Mouse (Mus musculus) C2C12 (cell line): Measurements from ENCODE around the gene Trak1.

Experiments
- CEBPB ChIP-seq: IDR thresholded peaks from one replicate; pipeline ENCODE4 v1.6.1; 2011; ENCODE audit warnings: low read depth, mild to moderate bottlenecking, control low read depth, moderate library complexity
- CTCF ChIP-seq: IDR thresholded peaks from one replicate; pipeline ENCODE4 v1.5.1; 2011; ENCODE audit not compliant: control insufficient read depth, insufficient read depth, insufficient read length
- FOSL1 ChIP-seq: IDR thresholded peaks from one replicate; pipeline ENCODE4 v1.8.0; 2011; ENCODE audit warnings: mild to moderate bottlenecking, low read length; ENCODE audit not compliant: poor library complexity, insufficient read depth, severe bottlenecking
- MAX ChIP-seq: IDR thresholded peaks from one replicate; pipeline ENCODE4 v1.6.1; 2011; ENCODE audit warnings: mild to moderate bottlenecking, control low read depth
- MYOD1 ChIP-seq: IDR thresholded peaks from one replicate; pipeline ENCODE4 v1.6.1; 2011; ENCODE audit warnings: low read depth; ENCODE audit not compliant: control insufficient read depth, insufficient read length
- MYOG ChIP-seq: IDR thresholded peaks from one replicate; pipeline ENCODE4 v1.6.1; 2011; ENCODE audit not compliant: control insufficient read depth, insufficient read length; ENCODE audit errors: extremely low read depth
- USF1 ChIP-seq: IDR thresholded peaks from one replicate; pipeline ENCODE4 v1.6.1; 2011; ENCODE audit warnings: low read depth, mild to moderate bottlenecking, control low read depth, moderate library complexity

DNA sequence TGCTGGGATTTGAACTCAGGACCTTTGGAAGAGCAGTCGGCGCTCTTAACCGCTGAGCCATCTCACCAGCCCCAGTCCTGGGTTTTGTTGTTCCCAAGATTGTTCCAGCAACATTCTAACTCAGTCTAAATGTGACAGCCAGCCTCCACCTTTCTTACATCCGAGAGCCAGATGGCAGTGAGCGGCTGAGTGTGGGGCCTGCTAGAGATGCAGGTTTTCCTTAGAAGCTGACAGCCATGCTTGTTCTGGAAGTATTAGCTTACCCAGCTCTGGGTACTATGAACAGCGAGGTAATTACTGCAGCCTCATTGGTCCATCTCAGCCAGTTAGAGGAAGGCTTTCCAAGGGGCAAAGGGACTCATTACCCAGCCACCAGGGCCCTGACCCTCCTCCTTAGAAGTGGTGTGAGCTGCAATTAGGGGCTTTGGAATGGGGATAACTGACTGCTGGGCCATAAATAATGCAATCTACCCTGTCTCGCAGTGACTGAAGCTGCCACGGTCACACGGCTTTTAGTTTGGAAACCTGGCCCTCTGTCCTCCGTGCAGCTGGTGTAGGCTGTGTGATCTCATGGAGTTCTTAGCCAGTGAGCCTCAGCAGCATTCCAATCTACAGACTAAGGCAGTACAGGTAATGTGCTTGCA, 22.1 kb downstream of the Trak1 start:
- no peak for TF ChIP-seq CTCF
- TF ChIP-seq USF1: no peak
- TF ChIP-seq MAX: no peak
- TF ChIP-seq MYOD1: no peak
- no peak for TF ChIP-seq FOSL1
- TF ChIP-seq CEBPB: no peak
- TF ChIP-seq MYOG: no peak
